Mouse (Mus musculus) forebrain, embryonic 10.5 days (tissue): ENCODE data around the gene Scube3. TPM values are rescaled to one million over a fixed set of nuclear protein-coding genes. Genes with fewer than 3 reads are reported as not detected.

ENCODE experiments used
- DNase-seq: peaks from one replicate; pipeline ENCODE4 v3.0.0-alpha.2; 2017; ENCODE audit warnings: low spot score; ENCODE audit errors: extremely low spot score
- H3K27ac ChIP-seq: fragments of 300-500 bp; sonication (generic); 2 replicates; pipeline ENCODE4 v1.5.1; 2016; ENCODE audit warnings: mild to moderate bottlenecking
- H3K27me3 ChIP-seq: fragments of 300-500 bp; sonication (generic); 2 replicates; pipeline ENCODE4 v1.6.1; 2016; ENCODE audit warnings: mild to moderate bottlenecking; ENCODE audit not compliant: poor library complexity, severe bottlenecking
- H3K36me3 ChIP-seq: fragments of 300-500 bp; sonication (generic); replicated peaks from 2 replicates; pipeline ENCODE4 v1.6.1; 2016; ENCODE audit warnings: mild to moderate bottlenecking, moderate library complexity
- H3K4me1 ChIP-seq: fragments of 300-500 bp; sonication (generic); 2 replicates; pipeline ENCODE4 v1.6.1; 2016
- H3K4me3 ChIP-seq: fragments of 300-500 bp; sonication (generic); 2 replicates; pipeline ENCODE4 v1.5.1; 2016; ENCODE audit warnings: mild to moderate bottlenecking, moderate library complexity
- H3K9me3 ChIP-seq: fragments of 300-500 bp; sonication (generic); 2 replicates; pipeline ENCODE4 v1.6.1; 2016; ENCODE audit warnings: mild to moderate bottlenecking, moderate library complexity
- WGBS: fragments of 180-500 bp; shearing (Covaris S2); methylation state at CpG from one replicate; pipeline ENCODE4 v1.1.7; 2016; 5-methylcytosine and 5-hydroxymethylcytosine counted together
- polyA plus RNA-seq: library from polyadenylated mRNA; unstranded; fragments of >200 nt; fragmentation: Nextera tagmentation; extraction: Ambion mirVana; gene quantifications from 2 replicates; pipeline ENCODE4 v1.2.1, GENCODE M21; 2016

Scube3 gene
- 11.5 and 13.9 TPM in 2 replicates for polyA plus RNA-seq

- H3K27me3 ChIP-seq, result peaks cover 76% of the 10 kb centered on the region
- H3K36me3 ChIP-seq, result peaks cover 3% of the 10 kb centered on the region; the same call in 1 of the 2 replicates
- peak; percentile 83 for DNase-seq
- peak within 1 kb of the TSS; percentile 97 for H3K27ac ChIP-seq
- no peaks in the 10 kb centered on the region for H3K9me3 ChIP-seq
- H3K4me1 ChIP-seq, result peaks cover 90% of the 10 kb centered on the region
- WGBS, result under 1% methylated on average over 93 of the region's 97 CpGs
- H3K4me3 ChIP-seq, result peak within 1 kb of the TSS; percentile 72
Measured at GRCm38 (mm10) chr17:28141771-28142699, at the start of gene Scube3. TSS of gene Scube3 (plus strand) at chr17:28142141.

GRCm38 (mm10) chr17:28092297-28092696, 49.6 kb upstream of the Scube3 start:
- H3K27ac ChIP-seq, result no peak overlapping the region
- DNase-seq, result no peak
- peaks cover 10% of the 10 kb centered on the region for H3K9me3 ChIP-seq
- H3K36me3 ChIP-seq, result no peaks in the 10 kb centered on the region; the same call in 1 of the 2 replicates
- H3K27me3 ChIP-seq, result no peaks in the 10 kb centered on the region
- WGBS, result 88% methylated on average over 2 of the region's 2 CpGs
- no peak overlapping the region for H3K4me3 ChIP-seq
- peaks cover 22% of the 10 kb centered on the region for H3K4me1 ChIP-seq

- Histone ChIP-seq H3K36me3 (no peaks in the 10 kb centered on the region; the same call in 1 of the 2 replicates), H3K4me1 (peaks cover 13% of the 10 kb centered on the region), H3K9me3 (peaks cover 10% of the 10 kb centered on the region), H3K4me3 (no peak overlapping the region), H3K27ac (no peak overlapping the region), H3K27me3 (no peaks in the 10 kb centered on the region; the same call in 1 of the 2 replicates)
- WGBS, result 82% methylated on average over 3 of the region's 3 CpGs
- no peak for DNase-seq
Measured at GRCm38 (mm10) chr17:28093837-28094236, 48.1 kb upstream of the Scube3 start.

- Histone ChIP-seq H3K4me3 (no peak overlapping the region), H3K4me1 (peaks cover 27% of the 10 kb centered on the region), H3K27ac (no peak overlapping the region), H3K9me3 (peaks cover 16% of the 10 kb centered on the region), H3K36me3 (no peaks in the 10 kb centered on the region; the same call in 1 of the 2 replicates), H3K27me3 (no peaks in the 10 kb centered on the region; the same call in 1 of the 2 replicates)
- WGBS, result 93% methylated on average over 10 of the region's 10 CpGs
- no peak for DNase-seq
Measured at GRCm38 (mm10) chr17:28096418-28096817, 45.5 kb upstream of the Scube3 start.

GRCm38 (mm10) chr17:28097308-28097707, 44.6 kb upstream of the Scube3 start:
- Histone ChIP-seq H3K4me3 (no peak overlapping the region), H3K27me3 (no peaks in the 10 kb centered on the region; the same call in 1 of the 2 replicates), H3K9me3 (peaks cover 14% of the 10 kb centered on the region), H3K36me3 (no peaks in the 10 kb centered on the region; the same call in 1 of the 2 replicates), H3K4me1 (peaks cover 36% of the 10 kb centered on the region), H3K27ac (peak overlapping the region; percentile 4; the same call in 1 of the 2 replicates)
- WGBS, result 90% methylated on average over 13 of the region's 13 CpGs
- no peak for DNase-seq

GRCm38 (mm10) chr17:28099086-28099485, 42.9 kb upstream of the Scube3 start:
- Histone ChIP-seq H3K27ac (0 out of 2 replicates have a peak overlapping the region, but pooled peaks have one; percentile 25), H3K4me3 (no peak overlapping the region), H3K27me3 (peaks cover 7% of the 10 kb centered on the region; the same call in 1 of the 2 replicates), H3K4me1 (peaks cover 40% of the 10 kb centered on the region), H3K9me3 (peaks cover 8% of the 10 kb centered on the region), H3K36me3 (no peaks in the 10 kb centered on the region)
- WGBS, result 49% methylated on average over 3 of the region's 3 CpGs
- no peak for DNase-seq

GRCm38 (mm10) chr17:28100669-28101068, 41.3 kb upstream of the Scube3 start:
- peaks cover 40% of the 10 kb centered on the region for H3K4me1 ChIP-seq
- no peaks in the 10 kb centered on the region for H3K36me3 ChIP-seq
- no peak overlapping the region for H3K27ac ChIP-seq
- H3K9me3 ChIP-seq, result peaks cover 6% of the 10 kb centered on the region; the same call in 1 of the 2 replicates
- DNase-seq, result no peak
- WGBS, result 84% methylated on average over 1 of the region's 1 CpGs
- H3K4me3 ChIP-seq, result no peak overlapping the region
- peaks cover 7% of the 10 kb centered on the region; the same call in 1 of the 2 replicates for H3K27me3 ChIP-seq

GRCm38 (mm10) chr17:28101284-28101887, 40.6 kb upstream of the Scube3 start:
- no peak for DNase-seq
- Histone ChIP-seq H3K4me3 (no peak overlapping the region), H3K9me3 (peaks cover 6% of the 10 kb centered on the region; the same call in 1 of the 2 replicates), H3K27me3 (peaks cover 7% of the 10 kb centered on the region; the same call in 1 of the 2 replicates), H3K36me3 (no peaks in the 10 kb centered on the region), H3K27ac (peak overlapping the region; percentile 62), H3K4me1 (peaks cover 39% of the 10 kb centered on the region)
- WGBS, result 73% methylated on average over 12 of the region's 12 CpGs

GRCm38 (mm10) chr17:28101902-28102319, 40.0 kb upstream of the Scube3 start:
- Histone ChIP-seq H3K4me3 (no peak overlapping the region), H3K36me3 (no peaks in the 10 kb centered on the region), H3K27ac (peak overlapping the region; percentile 62), H3K4me1 (peaks cover 39% of the 10 kb centered on the region), H3K27me3 (peaks cover 7% of the 10 kb centered on the region; the same call in 1 of the 2 replicates), H3K9me3 (peaks cover 6% of the 10 kb centered on the region; the same call in 1 of the 2 replicates)
- WGBS, result 24% methylated on average over 10 of the region's 10 CpGs
- DNase-seq, result no peak

GRCm38 (mm10) chr17:28104416-28104815, 37.5 kb upstream of the Scube3 start:
- H3K27me3 ChIP-seq, result 0 out of 2 replicates have a peak, but pooled peaks cover 7% of the 10 kb centered on the region
- DNase-seq, result no peak
- peaks cover 11% of the 10 kb centered on the region for H3K9me3 ChIP-seq
- H3K27ac ChIP-seq, result 0 out of 2 replicates have a peak overlapping the region, but pooled peaks have one; percentile 83
- H3K36me3 ChIP-seq, result 0 out of 2 replicates have a peak, but pooled peaks cover 3% of the 10 kb centered on the region
- WGBS, result 92% methylated on average over 6 of the region's 6 CpGs
- no peak overlapping the region for H3K4me3 ChIP-seq
- peaks cover 39% of the 10 kb centered on the region for H3K4me1 ChIP-seq

GRCm38 (mm10) chr17:28106352-28106751, 35.6 kb upstream of the Scube3 start:
- H3K27me3 ChIP-seq, result 0 out of 2 replicates have a peak, but pooled peaks cover 7% of the 10 kb centered on the region
- peaks cover 5% of the 10 kb centered on the region for H3K9me3 ChIP-seq
- H3K36me3 ChIP-seq, result 0 out of 2 replicates have a peak, but pooled peaks cover 3% of the 10 kb centered on the region
- H3K27ac ChIP-seq, result peak overlapping the region; percentile 83
- DNase-seq, result no peak
- peaks cover 49% of the 10 kb centered on the region for H3K4me1 ChIP-seq
- WGBS, result 85% methylated on average over 6 of the region's 6 CpGs
- no peak overlapping the region for H3K4me3 ChIP-seq

- 14% methylated on average over 14 of the region's 14 CpGs for WGBS
- 0 out of 2 replicates have a peak, but pooled peaks cover 7% of the 10 kb centered on the region for H3K27me3 ChIP-seq
- 0 out of 2 replicates have a peak, but pooled peaks cover 3% of the 10 kb centered on the region for H3K36me3 ChIP-seq
- peak; percentile 67 for DNase-seq
- peaks cover 43% of the 10 kb centered on the region for H3K4me1 ChIP-seq
- H3K9me3 ChIP-seq, result peaks cover 7% of the 10 kb centered on the region
- H3K4me3 ChIP-seq, result peak overlapping the region; percentile 16
- peak overlapping the region; percentile 83 for H3K27ac ChIP-seq
Measured at GRCm38 (mm10) chr17:28107275-28107674, 34.7 kb upstream of the Scube3 start.
